Mouse (Mus musculus): ENCODE results near the gene Wdr75.

The Wdr75 gene

DNA sequence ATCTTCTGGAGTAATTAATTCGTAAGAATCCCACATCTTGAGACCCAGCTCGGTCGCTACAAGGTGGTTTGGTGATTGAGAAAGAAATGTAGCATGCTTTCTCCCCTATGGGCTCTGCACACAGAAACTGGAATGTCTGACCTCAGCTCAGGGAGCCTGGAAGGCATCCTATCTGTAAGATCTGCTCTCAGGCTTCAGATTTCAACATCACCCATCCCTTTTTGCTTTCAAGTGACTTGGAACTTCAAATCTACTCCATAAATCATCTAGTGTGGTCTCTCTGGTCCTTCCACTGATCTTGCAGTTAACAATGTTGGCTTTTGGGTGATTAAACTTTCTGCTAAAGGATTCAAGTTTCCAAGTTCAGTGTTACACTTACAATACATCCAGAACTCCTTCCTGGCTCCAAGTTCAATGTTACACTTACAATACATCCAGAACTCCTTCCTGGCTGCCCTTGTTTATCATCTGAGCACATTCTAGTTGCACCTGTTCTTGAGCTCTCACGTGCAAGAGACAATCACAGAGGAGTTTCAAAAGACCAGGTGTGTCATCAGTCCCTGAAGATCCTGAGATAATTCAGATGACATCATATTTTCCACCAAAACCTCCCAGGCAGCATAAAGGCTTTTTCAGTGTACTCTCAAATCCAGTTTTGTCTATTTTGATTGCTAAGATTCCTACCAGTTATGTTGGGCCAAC, 40.5 kb downstream of the Wdr75 start:
- in situ Hi-C loops (cut with MseI, MboI), result loop anchor here in 1 of 2 experiments (25.0 kb wide), 1 partner anchor 577 kb away; no protein-coding TSS in a partner anchor

DNA sequence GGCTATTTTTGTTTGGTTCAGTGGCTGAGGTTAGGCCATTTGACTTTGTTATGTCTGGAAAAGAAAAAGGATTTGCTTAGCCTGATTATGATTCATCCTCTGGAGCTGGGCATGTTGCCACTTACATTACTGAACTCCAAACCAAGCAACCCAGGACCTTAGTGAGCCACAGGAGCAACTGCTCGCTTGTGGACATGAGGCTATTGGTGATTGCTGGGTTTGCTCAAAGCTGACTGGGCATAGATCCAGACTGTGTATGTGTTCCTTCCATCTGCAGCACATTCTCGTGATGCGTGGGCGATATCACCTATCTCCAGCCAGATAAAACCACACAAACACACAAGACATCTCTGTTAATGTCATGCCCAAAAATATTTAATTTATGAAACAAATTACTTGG, 42.8 kb downstream of the Wdr75 start:
- in situ Hi-C loops (cut with MseI, MboI), result loop anchor here in 1 of 2 experiments (25.0 kb wide), 1 partner anchor 575 kb away; no protein-coding TSS in a partner anchor

GRCm38 (mm10) chr1:45838271-45838670, 43.3 kb downstream of the Wdr75 start:
- in situ Hi-C loops (cut with MseI, MboI), result loop anchor here in 1 of 2 experiments (25.0 kb wide), 1 partner anchor 574 kb away; no protein-coding TSS in a partner anchor

DNA sequence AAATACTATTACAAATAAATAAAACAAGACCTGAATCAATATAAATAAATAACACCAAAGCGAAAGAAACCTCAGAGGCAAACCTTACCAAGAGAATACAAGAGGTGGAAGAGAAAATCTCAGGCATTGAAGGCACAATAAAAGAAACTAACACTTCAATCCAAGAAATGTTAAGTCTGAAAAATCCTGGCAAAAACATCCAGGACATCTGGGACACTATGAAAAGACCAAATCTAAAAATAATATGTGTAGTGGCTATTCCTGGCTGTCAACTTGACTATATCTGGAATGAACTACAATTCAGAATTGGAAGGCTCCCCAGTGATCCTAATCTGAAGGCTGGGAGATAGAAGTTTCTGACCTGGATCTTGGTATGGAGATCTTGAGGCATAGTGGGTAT, 50.5 kb downstream of the Wdr75 start:
- in situ Hi-C loops (cut with MseI, MboI), result loop anchor here in 1 of 2 experiments (25.0 kb wide), 1 partner anchor 567 kb away; no protein-coding TSS in a partner anchor

- in situ Hi-C loops (cut with MseI, MboI), result no loop called here
Measured at GRCm38 (mm10) chr1:45858038-45858437, 63.1 kb downstream of the Wdr75 start.

- in situ Hi-C loops (cut with MseI, MboI), result no loop called here
Measured at GRCm38 (mm10) chr1:45860349-45860748, 65.4 kb downstream of the Wdr75 start.

DNA sequence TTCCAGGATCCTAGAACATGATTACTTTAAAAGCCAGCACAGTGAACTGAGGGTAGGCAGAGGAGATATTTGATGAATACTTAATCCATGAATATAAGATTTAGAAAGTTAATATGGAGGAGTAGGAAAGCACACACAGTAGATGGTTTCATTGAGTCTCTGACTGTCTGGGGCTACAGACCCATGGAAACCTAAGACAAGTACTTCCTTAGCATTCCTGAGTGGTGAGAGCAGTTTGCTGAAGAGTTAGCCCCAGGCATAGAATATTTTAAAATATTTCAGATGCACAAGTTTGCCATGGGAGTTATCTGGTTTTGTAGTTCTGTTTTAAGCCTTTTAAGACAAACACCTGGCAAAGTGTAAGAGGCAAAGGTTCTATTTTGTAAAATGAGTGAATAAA, 66.2 kb downstream of the Wdr75 start:
- in situ Hi-C loops (cut with MseI, MboI), result no loop called here

DNA sequence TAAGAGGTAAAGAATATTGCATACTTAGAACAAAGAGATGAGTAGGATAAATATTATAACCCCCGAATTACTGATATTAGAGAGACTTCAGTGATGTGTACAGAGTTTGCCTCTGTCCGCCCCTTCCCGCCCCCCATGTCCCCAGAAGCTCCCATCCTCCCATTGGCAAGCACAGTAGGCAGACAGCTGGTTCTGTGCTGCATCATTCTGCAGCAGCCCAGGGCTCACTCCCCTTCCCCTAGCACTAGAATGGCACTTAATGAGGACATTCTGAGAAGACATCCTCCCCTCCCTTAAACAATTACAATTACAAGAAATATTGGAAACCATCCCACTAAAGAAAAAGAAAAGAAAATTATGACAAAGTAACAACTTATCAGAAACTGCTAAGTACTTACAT, 68.7 kb downstream of the Wdr75 start:
- in situ Hi-C loops (cut with MseI, MboI), result no loop called here

DNA sequence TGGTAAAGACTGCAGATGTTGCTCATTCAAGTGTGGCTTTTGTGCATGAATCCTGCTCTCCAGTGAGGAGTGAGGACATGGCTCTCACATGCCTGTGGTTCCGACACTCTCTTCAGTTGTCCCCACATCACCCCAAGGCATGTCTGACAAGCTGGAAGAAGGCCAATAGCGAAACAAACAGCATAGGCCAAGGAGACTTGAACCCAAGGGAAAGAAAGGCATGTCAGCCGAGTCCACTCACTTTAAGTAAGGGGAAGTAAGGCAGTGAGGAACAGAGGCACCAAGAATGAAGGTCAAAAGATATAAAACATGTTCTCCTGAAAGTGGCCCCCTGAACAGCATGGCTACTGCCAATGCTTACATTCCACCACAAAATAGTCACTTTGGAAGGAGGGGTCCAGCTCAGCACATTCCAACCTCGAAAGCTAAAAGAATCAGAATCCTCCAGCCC, 69.6 kb downstream of the Wdr75 start:
- in situ Hi-C loops (cut with MseI, MboI), result loop anchor here in 1 of 2 experiments (5.0 kb wide), 1 partner anchor 58 kb away; no protein-coding TSS in a partner anchor

- in situ Hi-C loops (cut with MseI, MboI), result loop anchor here in 1 of 2 experiments (5.0 kb wide), 1 partner anchor 57 kb away; no protein-coding TSS in a partner anchor
Measured at GRCm38 (mm10) chr1:45865316-45865715, 70.3 kb downstream of the Wdr75 start.

GRCm38 (mm10) chr1:45865727-45866126, 70.8 kb downstream of the Wdr75 start:
- in situ Hi-C loops (cut with MseI, MboI), result loop anchor here in 1 of 2 experiments (5.0 kb wide), 1 partner anchor 57 kb away; no protein-coding TSS in a partner anchor

DNA sequence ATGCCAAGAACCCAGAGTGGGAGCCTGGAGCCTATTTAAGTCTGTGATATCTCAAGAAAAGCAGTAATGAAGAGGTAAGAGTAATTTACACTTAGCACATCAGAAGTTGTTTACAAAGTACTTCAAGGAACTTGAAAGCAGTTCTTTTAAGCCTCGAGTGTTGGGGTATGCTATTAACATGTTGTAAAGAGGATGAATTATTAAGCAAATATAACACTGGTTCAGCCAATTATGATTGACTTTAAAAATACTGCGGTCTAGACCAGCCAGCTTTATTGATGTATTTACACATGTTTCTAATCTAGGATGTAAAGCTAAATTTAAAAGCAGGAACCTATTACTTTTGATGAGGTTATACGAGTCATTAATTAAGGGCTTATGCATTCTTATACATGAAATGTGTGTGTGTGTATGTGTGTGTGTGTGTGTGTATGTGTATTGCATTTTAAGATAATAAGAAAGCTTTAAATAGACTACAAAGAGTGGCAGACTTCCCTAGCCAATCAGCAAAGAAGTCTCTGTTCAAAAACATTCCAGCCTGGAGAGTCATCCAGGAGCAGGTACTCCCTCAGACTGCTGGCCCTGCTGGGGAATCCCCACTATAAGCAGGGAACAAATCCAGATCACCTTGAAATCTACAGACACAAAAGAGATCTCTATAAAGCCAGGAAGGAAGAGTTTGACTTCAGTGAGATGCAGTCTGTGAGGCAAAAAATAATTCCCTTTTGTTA, 71.5 kb downstream of the Wdr75 start:
- in situ Hi-C loops (cut with MseI, MboI), result loop anchor here in 1 of 2 experiments (5.0 kb wide), 1 partner anchor 56 kb away; no protein-coding TSS in a partner anchor

GRCm38 (mm10) chr1:45868050-45868449, 73.1 kb downstream of the Wdr75 start:
- in situ Hi-C loops (cut with MseI, MboI), result loop anchor here in 1 of 2 experiments (5.0 kb wide), 1 partner anchor 54 kb away; no protein-coding TSS in a partner anchor

GRCm38 (mm10) chr1:45868479-45869137, 73.6 kb downstream of the Wdr75 start:
- in situ Hi-C loops (cut with MseI, MboI), result loop anchor here in 1 of 2 experiments (5.0 kb wide), 1 partner anchor 54 kb away; no protein-coding TSS in a partner anchor
